ENCODE assay signal across 18 mouse cellular contexts in the genomic region with DNA sequence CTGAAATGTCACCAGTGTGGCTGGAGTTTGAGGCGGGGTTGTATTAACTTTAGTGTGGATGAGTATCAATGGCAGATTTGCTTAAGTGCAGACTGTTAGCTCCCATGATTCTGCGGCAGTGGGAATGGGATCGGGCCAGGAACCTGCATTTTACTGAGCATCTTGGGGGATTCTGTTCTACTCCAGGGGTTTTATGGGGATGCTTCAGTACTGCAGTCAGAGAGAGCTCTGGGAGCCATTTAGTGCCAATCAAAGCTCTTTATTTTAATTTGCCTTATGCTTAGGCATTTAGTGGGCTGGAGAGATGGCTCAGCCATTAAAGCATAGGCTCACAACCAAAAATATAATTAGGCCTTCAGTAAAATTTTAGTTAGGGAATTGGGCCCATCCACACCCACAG.
"Had no signal": no experiment of that assay in that cellular context is flagged by ENCODE, and none has a peak within 500 bp of the region (broad histone marks: within the 10 kb centered on the region; RNA-seq: fewer than 3 reads in every experiment).

No protein-coding gene starts in this region.

- H3K27me3 ChIP-seq: midbrain, embryonic 12.5 days; neural tube, embryonic 12.5 days had no signal

- H3K9ac ChIP-seq: lung, embryonic 14.5 days; midbrain, embryonic 12.5 days; neural tube, embryonic 12.5 days had no signal

- H3K27ac ChIP-seq: midbrain, embryonic 10.5 days; midbrain, embryonic 12.5 days; neural tube, embryonic 12.5 days had no signal

- DNase-seq: lung, adult 18-20 months; lung, postnatal 10 days; lung, postnatal 4 days; midbrain, embryonic 14.5 days; retina, postnatal 1 day; right cerebral cortex, adult 18-20 months; right cerebral cortex, postnatal 25 days; right cerebral cortex, postnatal 4 days; spleen, adult 18-20 months; thymus, adult 18-20 months; thymus, postnatal 14 days; thymus, postnatal 36 days had no signal

- H3K36me3 ChIP-seq: midbrain, embryonic 10.5 days; midbrain, embryonic 12.5 days; neural tube, embryonic 12.5 days had no signal

- H3K4me2 ChIP-seq: lung, embryonic 14.5 days; midbrain, embryonic 12.5 days; neural tube, embryonic 12.5 days had no signal

- H3K4me3 ChIP-seq: midbrain, embryonic 10.5 days; midbrain, embryonic 12.5 days; myocyte; neural tube, embryonic 12.5 days had no signal

- H3K4me1 ChIP-seq: midbrain, embryonic 10.5 days; midbrain, embryonic 12.5 days; neural tube, embryonic 12.5 days had no signal

- H3K9me3 ChIP-seq: midbrain, embryonic 10.5 days; midbrain, embryonic 12.5 days; neural tube, embryonic 12.5 days had no signal

- ATAC-seq: midbrain, embryonic 16.5 days had no signal
